Mouse (Mus musculus) embryonic facial prominence, embryonic 11.5 days (tissue): ENCODE measurements around the gene St5. TPM values are rescaled to one million over a fixed set of nuclear protein-coding genes. Genes with fewer than 3 reads are reported as not detected.

Experiments
- ATAC-seq: fragments of 200-750 bp; cut with Nextera tagmentation; replicated peaks from 2 replicates; pipeline ENCODE4 v1.8.0; 2017; ENCODE audit warnings: low read depth; ENCODE audit not compliant: insufficient number of reproducible peaks, low FRiP score, low TSS enrichment
- DNase-seq: peaks from one replicate; pipeline ENCODE4 v3.0.0-alpha.2; 2015; ENCODE audit warnings: low spot score
- H3K27ac ChIP-seq: fragments of 300-500 bp; sonication (generic); replicated peaks from 2 replicates; pipeline ENCODE4 v1.5.1; 2014; ENCODE audit warnings: mild to moderate bottlenecking, low read depth, low read length, control low read depth
- H3K27me3 ChIP-seq: fragments of 300-500 bp; sonication (generic); 2 replicates; pipeline ENCODE4 v1.6.1; 2014; ENCODE audit warnings: mild to moderate bottlenecking, low read length, moderate library complexity, mixed read lengths; ENCODE audit not compliant: control insufficient read depth, insufficient read depth
- H3K36me3 ChIP-seq: fragments of 300-500 bp; sonication (generic); replicated peaks from 2 replicates; pipeline ENCODE4 v1.6.1; 2014; ENCODE audit warnings: low read depth, mild to moderate bottlenecking, low read length, moderate library complexity, mixed read lengths; ENCODE audit not compliant: control insufficient read depth, insufficient read depth
- H3K4me1 ChIP-seq: fragments of 300-500 bp; sonication (generic); 2 replicates; pipeline ENCODE4 v1.6.1; 2014; ENCODE audit warnings: low read length, mixed read lengths; ENCODE audit not compliant: control insufficient read depth, insufficient read depth
- H3K4me2 ChIP-seq: fragments of 300-500 bp; sonication (generic); 2 replicates; pipeline ENCODE4 v1.6.1; 2014; ENCODE audit warnings: low read depth, mild to moderate bottlenecking, control low read depth, low read length, moderate library complexity
- H3K4me3 ChIP-seq: fragments of 300-500 bp; sonication (generic); 2 replicates; pipeline ENCODE4 v1.5.1; 2014; ENCODE audit warnings: low read depth, low read length, control low read depth
- H3K9ac ChIP-seq: fragments of 300-500 bp; sonication (generic); replicated peaks from 2 replicates; pipeline ENCODE4 v1.6.1; 2014; ENCODE audit warnings: mild to moderate bottlenecking, control low read depth, low read length
- H3K9me3 ChIP-seq: fragments of 300-500 bp; sonication (generic); replicated peaks from 2 replicates; pipeline ENCODE4 v1.6.1; 2016; ENCODE audit warnings: mild to moderate bottlenecking, low read length, inconsistent platforms, mixed read lengths; ENCODE audit not compliant: control insufficient read depth
- WGBS: fragments of 180-500 bp; shearing (Covaris S2); extraction: QIAGEN DNeasy Blood & Tissue Kit; methylation state at CpG from one replicate; pipeline ENCODE4 v1.1.7; 2014; 5-methylcytosine and 5-hydroxymethylcytosine counted together
- polyA plus RNA-seq: library from polyadenylated mRNA; unstranded; fragments of >200 nt; fragmentation: Nextera tagmentation; extraction: Ambion mirVana; gene quantifications from 2 replicates; pipeline ENCODE4 v1.2.1, GENCODE M21; 2014

The St5 gene
- polyA plus RNA-seq, 1 experiment from 2014 or later, result 37.7 TPM

- Histone ChIP-seq H3K4me3 (no peak overlapping the region), H3K9ac (no peak overlapping the region), H3K27me3 (no peaks in the 10 kb centered on the region), H3K4me2 (no peak overlapping the region), H3K36me3 (no peaks in the 10 kb centered on the region), H3K4me1 (no peaks in the 10 kb centered on the region), H3K27ac (no peak overlapping the region), H3K9me3 (no peaks in the 10 kb centered on the region)
- no peak for DNase-seq
- WGBS, result 79% methylated on average over 10 of the region's 10 CpGs
- ATAC-seq, result 0 out of 2 replicates have a peak, but pooled peaks have one; percentile 23
Observed at GRCm38 (mm10) chr7:109648812-109649594, 54.4 kb downstream of the St5 start.

- no peaks in the 10 kb centered on the region for H3K27me3 ChIP-seq
- no peaks in the 10 kb centered on the region for H3K36me3 ChIP-seq
- H3K9ac ChIP-seq, result no peak overlapping the region
- 36% methylated on average over 3 of the region's 3 CpGs for WGBS
- no peak overlapping the region for H3K4me2 ChIP-seq
- H3K4me1 ChIP-seq, result no peaks in the 10 kb centered on the region; the same call in 1 of the 2 replicates
- H3K9me3 ChIP-seq, result no peaks in the 10 kb centered on the region
- DNase-seq (no peak), ATAC-seq (no peak)
- no peak overlapping the region for H3K4me3 ChIP-seq
- H3K27ac ChIP-seq, result no peak overlapping the region
Observed at GRCm38 (mm10) chr7:109646574-109646973, 56.8 kb downstream of the St5 start.

GRCm38 (mm10) chr7:109643305-109643994, 60.0 kb downstream of the St5 start:
- WGBS, result 96% methylated on average over 18 of the region's 18 CpGs

GRCm38 (mm10) chr7:109641963-109642362, 61.4 kb downstream of the St5 start:
- H3K4me3 ChIP-seq, result no peak overlapping the region
- no peaks in the 10 kb centered on the region for H3K27me3 ChIP-seq
- no peaks in the 10 kb centered on the region; the same call in none of the 2 replicates for H3K4me1 ChIP-seq
- no peaks in the 10 kb centered on the region for H3K36me3 ChIP-seq
- ATAC-seq (no peak), DNase-seq (no peak)
- 24% methylated on average over 1 of the region's 1 CpGs for WGBS
- no peak overlapping the region for H3K4me2 ChIP-seq
- no peak overlapping the region for H3K9ac ChIP-seq
- H3K9me3 ChIP-seq, result no peaks in the 10 kb centered on the region
- H3K27ac ChIP-seq, result no peak overlapping the region

More at GRCm38 (mm10) chr7:109643305-109643994, 60.0 kb downstream of the St5 start:
- H3K4me3 ChIP-seq, result no peak overlapping the region
- DNase-seq (no peak), ATAC-seq (no peak)
- no peaks in the 10 kb centered on the region; the same call in 1 of the 2 replicates for H3K4me1 ChIP-seq
- no peaks in the 10 kb centered on the region for H3K27me3 ChIP-seq
- no peaks in the 10 kb centered on the region for H3K36me3 ChIP-seq
- no peak overlapping the region for H3K4me2 ChIP-seq
- H3K9me3 ChIP-seq, result no peaks in the 10 kb centered on the region
- H3K9ac ChIP-seq, result no peak overlapping the region
- H3K27ac ChIP-seq, result no peak overlapping the region

- peak; percentile 49 for DNase-seq
- H3K9ac ChIP-seq, result no peak overlapping the region
Observed at GRCm38 (mm10) chr7:109641102-109641501, 62.3 kb downstream of the St5 start.

GRCm38 (mm10) chr7:109637391-109637790, 66.0 kb downstream of the St5 start:
- H3K27me3 ChIP-seq, result no peaks in the 10 kb centered on the region
- H3K9me3 ChIP-seq, result no peaks in the 10 kb centered on the region
- no peak for ATAC-seq
- no peak overlapping the region for H3K4me3 ChIP-seq
- no peak overlapping the region for H3K27ac ChIP-seq
- H3K9ac ChIP-seq, result no peak overlapping the region
- no peaks in the 10 kb centered on the region for H3K36me3 ChIP-seq
- WGBS, result 57% methylated on average over 5 of the region's 5 CpGs
- no peak for DNase-seq
- no peaks in the 10 kb centered on the region; the same call in none of the 2 replicates for H3K4me1 ChIP-seq
- no peak overlapping the region for H3K4me2 ChIP-seq

More at GRCm38 (mm10) chr7:109641102-109641501, 62.3 kb downstream of the St5 start:
- ATAC-seq, result no peak
- Histone ChIP-seq H3K36me3 (no peaks in the 10 kb centered on the region), H3K27ac (no peak overlapping the region), H3K4me2 (no peak overlapping the region), H3K9me3 (no peaks in the 10 kb centered on the region), H3K4me1 (no peaks in the 10 kb centered on the region; the same call in none of the 2 replicates), H3K4me3 (no peak overlapping the region), H3K27me3 (no peaks in the 10 kb centered on the region)
- WGBS, result 47% methylated on average over 8 of the region's 8 CpGs

GRCm38 (mm10) chr7:109636086-109636792, 67.2 kb downstream of the St5 start:
- Histone ChIP-seq H3K4me3 (no peak overlapping the region), H3K9me3 (no peaks in the 10 kb centered on the region), H3K4me1 (no peaks in the 10 kb centered on the region; the same call in none of the 2 replicates), H3K9ac (no peak overlapping the region), H3K4me2 (no peak overlapping the region), H3K27ac (no peak overlapping the region), H3K27me3 (no peaks in the 10 kb centered on the region), H3K36me3 (no peaks in the 10 kb centered on the region)
- ATAC-seq (no peak), DNase-seq (no peak)
- WGBS, result 81% methylated on average over 8 of the region's 8 CpGs
